Mouse (Mus musculus) ES-Bruce4 (cell line): Measurements from ENCODE around the gene Ccdc85c.

Experiments used
- CTCF ChIP-seq: IDR thresholded peaks from one replicate; pipeline ENCODE4 v1.8.1; 2011; ENCODE audit warnings: low read depth, low read length
- EP300 ChIP-seq: IDR thresholded peaks from 2 replicates; pipeline ENCODE4 v1.6.1; 2011; ENCODE audit warnings: low read depth, low read length; ENCODE audit not compliant: insufficient read depth
- POLR2A ChIP-seq: IDR thresholded peaks from one replicate; pipeline ENCODE4 v1.8.1; 2011; ENCODE audit warnings: low read length; ENCODE audit not compliant: insufficient read depth

GRCm38 (mm10) chr12:108264918-108265317 is 10.3 kb downstream of the Ccdc85c start:
- TF ChIP-seq CTCF (no peak), POLR2A (no peak), EP300 (no peak)
